Mouse (Mus musculus) hindbrain, postnatal 0 days (tissue): ENCODE data around the gene Insrr. TPM values are rescaled to one million over a fixed set of nuclear protein-coding genes. Genes with fewer than 3 reads are reported as not detected.
"Not testable (repeated sequence)": the region's sequence is repeated elsewhere in the genome, so short reads cannot be mapped to it uniquely, and the experiment has no call there.

Experiments
- ATAC-seq: fragments of 200-750 bp; cut with Nextera tagmentation; 2 replicates; pipeline ENCODE4 v1.8.0; 2017; ENCODE audit warnings: mild to moderate bottlenecking, moderate TSS enrichment, moderate library complexity
- DNase-seq: peaks from one replicate; pipeline ENCODE4 v3.0.0-alpha.2; 2015; ENCODE audit warnings: low spot score
- H3K27ac ChIP-seq: fragments of 300-500 bp; sonication (generic); 2 replicates; pipeline ENCODE4 v1.5.1; 2014; ENCODE audit warnings: mild to moderate bottlenecking
- H3K27me3 ChIP-seq: fragments of 300-500 bp; sonication (generic); 2 replicates; pipeline ENCODE4 v1.6.1; 2014; ENCODE audit warnings: low read length, mixed read lengths; ENCODE audit not compliant: insufficient read depth
- H3K36me3 ChIP-seq: fragments of 300-500 bp; sonication (generic); 2 replicates; pipeline ENCODE4 v1.6.1; 2014; ENCODE audit warnings: low read length, mixed read lengths; ENCODE audit not compliant: insufficient read depth
- H3K4me1 ChIP-seq: fragments of 300-500 bp; sonication (generic); 2 replicates; pipeline ENCODE4 v1.6.1; 2014; ENCODE audit warnings: antibody characterized with exemption, low read length, mixed read lengths; ENCODE audit not compliant: insufficient read depth
- H3K4me2 ChIP-seq: fragments of 300-500 bp; sonication (generic); 2 replicates; pipeline ENCODE4 v1.6.1; 2014; ENCODE audit warnings: low read depth, mild to moderate bottlenecking, low read length, moderate library complexity, mixed read lengths
- H3K4me3 ChIP-seq: fragments of 300-500 bp; sonication (generic); 2 replicates; pipeline ENCODE4 v1.5.1; 2014; ENCODE audit warnings: low read length
- H3K9ac ChIP-seq: fragments of 300-500 bp; sonication (generic); replicated peaks from 2 replicates; pipeline ENCODE4 v1.6.1; 2014; ENCODE audit warnings: mild to moderate bottlenecking, low read length, moderate library complexity, mixed read lengths
- H3K9me3 ChIP-seq: fragments of 300-500 bp; sonication (generic); 2 replicates; pipeline ENCODE4 v1.6.1; 2016; ENCODE audit warnings: low read length, mixed read lengths
- CTCF ChIP-seq: IDR thresholded peaks from 2 replicates; pipeline ENCODE4 v1.5.1; 2016; ENCODE audit warnings: antibody characterized with exemption, control low read depth, low read depth
- WGBS: fragments of 180-500 bp; shearing (Covaris S2); extraction: QIAGEN DNeasy Blood & Tissue Kit; methylation state at CpG from one replicate; pipeline ENCODE4 v1.1.7; 2014; 5-methylcytosine and 5-hydroxymethylcytosine counted together
- polyA plus RNA-seq: library from polyadenylated mRNA; unstranded; fragments of >200 nt; fragmentation: Nextera tagmentation; extraction: Ambion mirVana; gene quantifications from 2 replicates; pipeline ENCODE4 v1.2.1, GENCODE M21; 2015
- total RNA-seq: library from RNA; depleted of rRNA; stranded (reverse); fragments of >200 nt; gene quantifications from 2 replicates; pipeline ENCODE4 v1.2.3, GENCODE M21; 2014

The Insrr gene
- total and polyA plus RNA-seq, 2 experiments from 2014 or later: 0.44 to 0.78 TPM

GRCm38 (mm10) chr3:87809322-87809962, 12.7 kb downstream of the Insrr start:
- H3K36me3 ChIP-seq: no peaks in the 10 kb centered on the region
- ATAC-seq (peak; percentile 63), DNase-seq (no peak)
- H3K27me3 ChIP-seq: peaks cover 29% of the 10 kb centered on the region
- peak overlapping the region; percentile 48 for H3K4me2 ChIP-seq
- 0 out of 2 replicates have a peak, but pooled peaks cover 4% of the 10 kb centered on the region for H3K4me1 ChIP-seq
- no peaks in the 10 kb centered on the region for H3K9me3 ChIP-seq
- no peak for TF ChIP-seq CTCF
- 5% methylated on average over 28 of the region's 28 CpGs for WGBS
- no peak overlapping the region for H3K27ac ChIP-seq
- peak overlapping the region; percentile 21; the same call in 1 of the 2 replicates for H3K9ac ChIP-seq
- peak overlapping the region; percentile 21 for H3K4me3 ChIP-seq

- H3K27me3 ChIP-seq: peaks cover 29% of the 10 kb centered on the region
Observed at GRCm38 (mm10) chr3:87811297-87811696, 14.5 kb downstream of the Insrr start.

GRCm38 (mm10) chr3:87812413-87812812, 15.7 kb downstream of the Insrr start:
- Histone ChIP-seq H3K4me3 (no peak overlapping the region), H3K4me2 (no peak overlapping the region), H3K36me3 (no peaks in the 10 kb centered on the region), H3K9me3 (no peaks in the 10 kb centered on the region), H3K9ac (no peak overlapping the region), H3K27me3 (peaks cover 29% of the 10 kb centered on the region), H3K4me1 (0 out of 2 replicates have a peak, but pooled peaks cover 10% of the 10 kb centered on the region), H3K27ac (no peak overlapping the region)
- no peak for TF ChIP-seq CTCF
- no peak for ATAC-seq
- no peak for DNase-seq
- 79% methylated on average over 4 of the region's 4 CpGs for WGBS

More at GRCm38 (mm10) chr3:87811297-87811696, 14.5 kb downstream of the Insrr start:
- no peak for TF ChIP-seq CTCF
- H3K9ac ChIP-seq: no peak overlapping the region
- DNase-seq: no peak
- H3K4me2 ChIP-seq: no peak overlapping the region
- no peaks in the 10 kb centered on the region for H3K9me3 ChIP-seq
- 0 out of 2 replicates have a peak, but pooled peaks cover 4% of the 10 kb centered on the region for H3K4me1 ChIP-seq
- ATAC-seq: no peak
- no peak overlapping the region for H3K4me3 ChIP-seq
- no peak overlapping the region for H3K27ac ChIP-seq
- H3K36me3 ChIP-seq: no peaks in the 10 kb centered on the region
- WGBS: 86% methylated on average over 8 of the region's 8 CpGs

- Histone ChIP-seq H3K4me3 (no peak overlapping the region), H3K36me3 (no peaks in the 10 kb centered on the region), H3K27ac (no peak overlapping the region), H3K27me3 (peaks cover 29% of the 10 kb centered on the region), H3K4me2 (no peak overlapping the region), H3K4me1 (0 out of 2 replicates have a peak, but pooled peaks cover 10% of the 10 kb centered on the region), H3K9me3 (no peaks in the 10 kb centered on the region), H3K9ac (no peak overlapping the region; the same call in 1 of the 2 replicates)
- ATAC-seq: no peak
- no peak for DNase-seq
- WGBS: 56% methylated on average over 10 of the region's 10 CpGs
- no peak for TF ChIP-seq CTCF
Observed at GRCm38 (mm10) chr3:87812873-87813272, 16.1 kb downstream of the Insrr start.

GRCm38 (mm10) chr3:87816166-87816565, 19.4 kb downstream of the Insrr start:
- H3K4me1 ChIP-seq: 0 out of 2 replicates have a peak, but pooled peaks cover 6% of the 10 kb centered on the region
- H3K9ac ChIP-seq: no peak overlapping the region
- peaks cover 4% of the 10 kb centered on the region; the same call in 1 of the 2 replicates for H3K27me3 ChIP-seq
- peak; percentile 32; the same call in 1 of the 2 replicates for ATAC-seq
- no peak for TF ChIP-seq CTCF
- 59% methylated on average over 6 of the region's 6 CpGs for WGBS
- H3K9me3 ChIP-seq: no peaks in the 10 kb centered on the region
- DNase-seq: no peak
- H3K36me3 ChIP-seq: no peaks in the 10 kb centered on the region
- H3K4me2 ChIP-seq: no peak overlapping the region
- no peak overlapping the region for H3K4me3 ChIP-seq
- no peak overlapping the region for H3K27ac ChIP-seq

- Histone ChIP-seq H3K9me3 (no peaks in the 10 kb centered on the region), H3K27ac (no peak overlapping the region), H3K9ac (no peak overlapping the region), H3K4me1 (0 out of 2 replicates have a peak, but pooled peaks cover 6% of the 10 kb centered on the region), H3K27me3 (0 out of 2 replicates have a peak, but pooled peaks cover 4% of the 10 kb centered on the region), H3K4me3 (no peak overlapping the region), H3K4me2 (no peak overlapping the region), H3K36me3 (no peaks in the 10 kb centered on the region)
- ATAC-seq (peak; percentile 39), DNase-seq (peak; percentile 88)
- peak; percentile 89 for TF ChIP-seq CTCF
- WGBS: 4% methylated on average over 12 of the region's 12 CpGs
Observed at GRCm38 (mm10) chr3:87816646-87817093, 19.9 kb downstream of the Insrr start.

- Histone ChIP-seq H3K4me1 (0 out of 2 replicates have a peak, but pooled peaks cover 6% of the 10 kb centered on the region), H3K27me3 (0 out of 2 replicates have a peak, but pooled peaks cover 4% of the 10 kb centered on the region), H3K27ac (no peak overlapping the region), H3K9me3 (no peaks in the 10 kb centered on the region), H3K9ac (no peak overlapping the region), H3K4me3 (no peak overlapping the region), H3K36me3 (no peaks in the 10 kb centered on the region), H3K4me2 (no peak overlapping the region)
- no peak for TF ChIP-seq CTCF
- no peak for DNase-seq
- WGBS: 60% methylated on average over 12 of the region's 12 CpGs
- no peak for ATAC-seq
Observed at GRCm38 (mm10) chr3:87818226-87818625, 21.5 kb downstream of the Insrr start.

GRCm38 (mm10) chr3:87824206-87824605, 27.5 kb downstream of the Insrr start, which contains the start of gene Pear1:
Gene Pear1 (minus strand): TSS chr3:87824306.
- H3K36me3 ChIP-seq, H3K27ac ChIP-seq, H3K27me3 ChIP-seq, H3K9ac ChIP-seq, DNase-seq, ATAC-seq, H3K4me2 ChIP-seq, H3K9me3 ChIP-seq, H3K4me1 ChIP-seq, H3K4me3 ChIP-seq: not testable (repeated sequence)
- WGBS: 90% methylated on average over 1 of the region's 1 CpGs
